ENCODE assay signal across 9 mouse cellular contexts in genomic region chr2:147846968-147847749, GRCm38 (mm10).
DNase-seq lines count a peak whose midpoint lies in the region; ATAC-seq and TF ChIP-seq lines count a peak whose summit lies in the region.
"Had no signal": no experiment of that assay in that cellular context is flagged by ENCODE, and none has a peak within 500 bp of the region (broad histone marks: within the 10 kb centered on the region; RNA-seq: fewer than 3 reads in every experiment).

No protein-coding gene starts in this region.

- no peak overlapping the region for H3K4me3 ChIP-seq in hindbrain, embryonic 11.5 days (ENCODE audit: low read depth, low read length)
- H3K4me3 ChIP-seq in hindbrain, embryonic 12.5 days, result no peak overlapping the region
- H3K4me3 ChIP-seq in forebrain, postnatal 0 days (ENCODE audit: low read depth, low read length), result no peak overlapping the region
- H3K4me3 ChIP-seq in lung, embryonic 14.5 days (ENCODE audit: low read depth, low read length), result no peak overlapping the region
- no peak overlapping the region for H3K4me3 ChIP-seq in thymus, adult 2 months (ENCODE audit: control insufficient read depth, insufficient read depth, low read length)
- H3K4me3 ChIP-seq: limb, embryonic 15.5 days had no signal

- peak; percentile 60 for DNase-seq in hindbrain, embryonic 11.5 days (ENCODE audit: low spot score)
- DNase-seq in adipocyte (ENCODE audit: low spot score), result peak; percentile 33
- peak; percentile 20 for DNase-seq in forebrain, postnatal 0 days
- peak; percentile 80 for DNase-seq in lung, embryonic 14.5 days
- peak; percentile 14 for DNase-seq in right cerebral cortex, postnatal 14 days
- DNase-seq in thymus, adult 2 months, result no peak
- no peak for DNase-seq in urinary bladder, postnatal 4 days (ENCODE audit: low spot score in 2 of 2)

- TF ChIP-seq POLR2A in thymus, adult 2 months (IDR thresholded peaks at IDR 0.05; ENCODE audit: control insufficient read depth, extremely low read depth, insufficient read depth, low read length, poor library complexity), result no peak

- H3K4me2 ChIP-seq in hindbrain, embryonic 11.5 days (replicated peaks; ENCODE audit: low read depth, low read length), result no peak overlapping the region
- H3K4me2 ChIP-seq in hindbrain, embryonic 12.5 days (replicated peaks), result no peak overlapping the region
- H3K4me2 ChIP-seq in forebrain, postnatal 0 days (ENCODE audit: low read depth), result no peak overlapping the region
- no peak overlapping the region for H3K4me2 ChIP-seq in lung, embryonic 14.5 days
- H3K4me2 ChIP-seq: limb, embryonic 15.5 days had no signal

- no peaks in the 10 kb centered on the region for H3K36me3 ChIP-seq in hindbrain, embryonic 11.5 days (ENCODE audit: control insufficient read depth, insufficient read depth, low read length)
- no peaks in the 10 kb centered on the region for H3K36me3 ChIP-seq in hindbrain, embryonic 12.5 days
- no peaks in the 10 kb centered on the region for H3K36me3 ChIP-seq in forebrain, postnatal 0 days (ENCODE audit: insufficient read depth)
- no peaks in the 10 kb centered on the region for H3K36me3 ChIP-seq in lung, embryonic 14.5 days (ENCODE audit: insufficient read depth)
- H3K36me3 ChIP-seq in thymus, adult 2 months (ENCODE audit: control insufficient read depth, insufficient read depth, low read length), result no peaks in the 10 kb centered on the region
- H3K36me3 ChIP-seq: limb, embryonic 15.5 days had no signal

- H3K27ac ChIP-seq in hindbrain, embryonic 11.5 days (ENCODE audit: low read depth, low read length), result no peak overlapping the region
- H3K27ac ChIP-seq in hindbrain, embryonic 12.5 days, result no peak overlapping the region
- H3K27ac ChIP-seq in forebrain, postnatal 0 days (ENCODE audit: low read depth, low read length), result no peak overlapping the region
- H3K27ac ChIP-seq in lung, embryonic 14.5 days (ENCODE audit: low read depth), result no peak overlapping the region
- H3K27ac ChIP-seq in thymus, adult 2 months (ENCODE audit: control insufficient read depth, insufficient read depth, low read length), result no peak overlapping the region
- H3K27ac ChIP-seq: limb, embryonic 15.5 days had no signal

- TF ChIP-seq CTCF in forebrain, postnatal 0 days (IDR thresholded peaks at IDR 0.05; ENCODE audit: low read depth), result peak; percentile 66
- peak; percentile 74 for TF ChIP-seq CTCF in lung, embryonic 14.5 days (IDR thresholded peaks at IDR 0.05; ENCODE audit: low read depth)
- TF ChIP-seq CTCF in thymus, adult 2 months (IDR thresholded peaks at IDR 0.05; ENCODE audit: borderline replicate concordance, control insufficient read depth, extremely low read depth, insufficient read depth, low read length, poor library complexity), result no peak

- H3K9me3 ChIP-seq in hindbrain, embryonic 11.5 days (ENCODE audit: control insufficient read depth, low read length), result no peaks in the 10 kb centered on the region
- H3K9me3 ChIP-seq in hindbrain, embryonic 12.5 days (replicated peaks), result no peaks in the 10 kb centered on the region
- H3K9me3 ChIP-seq in forebrain, postnatal 0 days (ENCODE audit: low read length), result no peaks in the 10 kb centered on the region
- no peaks in the 10 kb centered on the region for H3K9me3 ChIP-seq in lung, embryonic 14.5 days (ENCODE audit: low read depth, low read length)
- H3K9me3 ChIP-seq: limb, embryonic 15.5 days had no signal

- no peaks in the 10 kb centered on the region for H3K27me3 ChIP-seq in hindbrain, embryonic 11.5 days (ENCODE audit: control insufficient read depth, insufficient read depth, low read length)
- peaks cover 20% of the 10 kb centered on the region for H3K27me3 ChIP-seq in hindbrain, embryonic 12.5 days
- H3K27me3 ChIP-seq in forebrain, postnatal 0 days (ENCODE audit: insufficient read depth, low read length), result no peaks in the 10 kb centered on the region
- H3K27me3 ChIP-seq in lung, embryonic 14.5 days (ENCODE audit: insufficient read depth, low read length), result no peaks in the 10 kb centered on the region
- H3K27me3 ChIP-seq in thymus, adult 2 months (ENCODE audit: control insufficient read depth, insufficient read depth, low read length), result no peaks in the 10 kb centered on the region
- H3K27me3 ChIP-seq: limb, embryonic 15.5 days had no signal

- H3K4me1 ChIP-seq in hindbrain, embryonic 11.5 days (replicated peaks; ENCODE audit: control insufficient read depth, insufficient read depth, low read length), result no peaks in the 10 kb centered on the region
- H3K4me1 ChIP-seq in hindbrain, embryonic 12.5 days, result no peaks in the 10 kb centered on the region
- H3K4me1 ChIP-seq in forebrain, postnatal 0 days (ENCODE audit: insufficient read depth), result no peaks in the 10 kb centered on the region
- H3K4me1 ChIP-seq in lung, embryonic 14.5 days (ENCODE audit: insufficient read depth), result no peaks in the 10 kb centered on the region
- no peaks in the 10 kb centered on the region for H3K4me1 ChIP-seq in thymus, adult 2 months (replicated peaks; ENCODE audit: control insufficient read depth, insufficient read depth, low read length)
- H3K4me1 ChIP-seq: limb, embryonic 15.5 days had no signal

- peak; percentile 71; the same call in 1 of the 2 replicates for ATAC-seq in hindbrain, embryonic 11.5 days (ENCODE audit: low FRiP score)
- no peak for ATAC-seq in hindbrain, embryonic 12.5 days (ENCODE audit: low FRiP score)
- peak; percentile 45; the same call in 1 of the 2 replicates for ATAC-seq in forebrain, postnatal 0 days
- peak; percentile 54; the same call in 1 of the 2 replicates for ATAC-seq in lung, embryonic 14.5 days (ENCODE audit: insufficient read depth)

- H3K9ac ChIP-seq in hindbrain, embryonic 11.5 days (ENCODE audit: low read depth, low read length), result no peak overlapping the region
- no peak overlapping the region for H3K9ac ChIP-seq in hindbrain, embryonic 12.5 days
- no peak overlapping the region for H3K9ac ChIP-seq in forebrain, postnatal 0 days
- no peak overlapping the region for H3K9ac ChIP-seq in lung, embryonic 14.5 days
- H3K9ac ChIP-seq: limb, embryonic 15.5 days had no signal

- WGBS in hindbrain, embryonic 11.5 days, result 27% methylated on average over 10 of the region's 10 CpGs
- 27% methylated on average over 10 of the region's 10 CpGs for WGBS in hindbrain, embryonic 12.5 days
- WGBS in forebrain, postnatal 0 days, result 18% methylated on average over 10 of the region's 10 CpGs
- 22% methylated on average over 10 of the region's 10 CpGs for WGBS in lung, embryonic 14.5 days
- WGBS in thymus, adult 2 months, result 24% methylated on average over 10 of the region's 10 CpGs

Comparison
In these comparisons a context has a peak if more than half of its experiments do, and no peak if none do; other contexts are left out.
1. DNase-seq: peak in hindbrain, embryonic 11.5 days (single experiment), adipocyte (single experiment), forebrain, postnatal 0 days (single experiment), lung, embryonic 14.5 days (single experiment) and right cerebral cortex, postnatal 14 days (single experiment); none in thymus, adult 2 months (single experiment) and urinary bladder, postnatal 4 days (0 of 2).